Mouse (Mus musculus): ENCODE data around the gene Zfp260.
A peak's percentile ranks its signal among the peaks of the same experiment; 100 is the strongest.
"Not testable (repeated sequence)": the region's sequence is repeated elsewhere in the genome, so short reads cannot be mapped to it uniquely, and the experiment has no call there.

The Zfp260 gene

DNA sequence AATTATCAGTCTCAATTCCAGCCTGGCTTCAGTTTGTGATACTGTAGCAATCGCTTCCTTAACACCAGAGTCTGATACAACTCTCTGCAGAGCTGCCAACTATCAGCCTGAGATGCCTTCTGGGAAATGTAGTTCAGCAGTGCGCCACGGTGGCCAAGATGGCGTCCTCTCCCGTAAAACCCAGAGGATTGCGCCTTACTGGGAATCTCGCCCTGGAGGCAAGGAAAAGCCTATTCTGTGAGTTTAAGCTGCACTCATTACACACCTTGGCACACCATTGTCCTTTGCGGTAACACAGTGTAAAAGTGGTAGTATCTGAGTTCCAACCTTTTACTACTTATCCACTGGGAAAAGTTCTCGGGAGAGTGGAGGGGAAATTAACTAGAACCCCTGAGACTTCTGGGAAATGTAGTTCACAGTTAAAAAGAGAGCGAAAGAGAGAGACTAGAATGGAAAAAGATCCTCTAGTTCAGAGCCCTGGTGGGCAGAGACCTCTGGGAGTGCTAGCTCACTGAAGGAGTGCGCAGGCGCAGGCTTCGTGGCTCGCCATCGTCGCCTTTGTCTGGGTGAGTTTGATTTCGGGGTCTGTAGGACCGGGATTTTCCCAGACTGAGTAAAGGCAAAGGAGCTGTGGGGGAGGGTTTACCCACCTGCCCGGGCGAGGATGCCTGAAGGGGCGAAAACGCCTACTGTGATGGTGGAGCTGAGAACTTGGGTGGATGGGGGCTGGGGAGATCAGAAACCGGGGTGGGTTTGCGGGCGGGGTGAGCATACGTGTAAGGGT lies at the start of gene Zfp260:
Gene Zfp260 (plus strand): TSS at position 132 of the 784 bp plus-strand sequence.
- peak; percentile 83 for DNase-seq (ENCODE audit: low spot score)

DNA sequence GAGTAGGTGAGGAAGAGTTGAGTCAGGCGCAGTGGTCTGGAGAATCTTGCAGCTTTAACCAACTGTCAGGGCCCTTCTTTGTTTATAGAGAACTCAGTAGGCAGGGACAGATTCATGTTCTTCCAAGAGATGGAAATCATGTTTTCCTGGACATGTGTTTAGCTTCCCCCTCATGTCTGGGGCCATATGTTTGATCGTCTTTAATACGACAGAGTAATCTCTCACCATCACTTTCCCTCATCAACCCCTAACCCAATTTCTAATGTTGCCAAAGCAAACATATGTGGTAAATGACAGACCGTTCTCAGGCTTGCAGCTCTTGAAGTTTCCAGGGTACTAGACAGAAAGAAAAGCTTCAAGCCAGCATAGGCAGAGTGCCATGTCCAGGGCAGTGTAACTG lies 46.5 kb upstream of the Zfp260 start:
- DNase-seq (ENCODE audit: low spot score): no peak

DNA sequence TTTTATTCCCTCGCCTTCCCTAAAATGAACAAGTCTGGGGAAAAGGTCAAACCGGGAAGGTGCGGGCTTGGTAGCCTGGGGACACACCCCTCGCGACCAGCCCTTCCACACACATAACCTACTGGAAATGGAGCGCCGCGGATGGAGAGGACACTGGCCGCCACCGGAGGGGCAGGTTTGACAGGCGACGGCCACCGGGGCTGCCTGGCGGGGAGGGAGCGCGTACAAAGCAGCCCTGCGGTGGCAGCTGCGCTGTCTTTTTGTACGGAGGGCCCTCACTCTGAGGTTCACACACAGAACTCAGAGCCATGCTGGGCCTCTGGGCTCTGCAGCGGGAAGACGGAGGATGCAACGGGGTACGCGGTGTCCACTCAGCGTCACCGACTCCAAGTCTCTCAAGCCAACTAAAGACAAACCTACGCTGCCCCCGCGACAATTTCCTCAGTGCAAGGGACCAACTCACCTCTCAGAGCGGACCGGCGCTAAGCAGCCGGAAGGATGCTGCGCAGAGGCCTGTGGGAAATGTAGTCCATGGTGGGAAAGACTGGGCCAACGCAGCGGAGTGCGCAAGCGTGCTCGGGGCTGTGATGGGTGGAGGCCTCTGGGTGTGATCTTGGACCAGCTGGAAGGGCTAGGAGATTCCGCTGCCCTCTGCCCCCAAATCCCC lies 43.6 kb upstream of the Zfp260 start, which contains the start of gene Zfp14:
Gene Zfp14 (minus strand): TSS at position 499 of the 667 bp plus-strand sequence.
- peak; percentile 76 for DNase-seq (ENCODE audit: low spot score)

DNA sequence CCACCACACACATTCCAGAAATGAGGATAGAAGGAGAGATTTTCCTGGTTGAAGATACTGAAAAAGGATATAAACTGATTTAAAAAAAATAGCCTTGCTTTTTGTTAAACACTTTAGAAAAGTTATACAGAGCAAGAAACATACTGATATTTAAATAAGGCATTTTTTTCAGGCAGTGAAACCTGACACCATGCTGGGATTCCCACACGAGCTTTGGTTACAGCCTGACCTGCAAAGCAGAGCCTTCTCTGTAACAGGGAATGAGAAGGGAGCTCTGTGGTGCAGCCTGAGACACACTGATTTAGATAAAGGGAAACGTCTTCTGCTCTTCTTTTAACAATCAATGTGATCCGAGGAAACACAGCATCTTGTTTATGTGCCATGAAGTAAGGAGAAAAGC lies 41.0 kb upstream of the Zfp260 start:
- DNase-seq (ENCODE audit: low spot score): no peak

DNA sequence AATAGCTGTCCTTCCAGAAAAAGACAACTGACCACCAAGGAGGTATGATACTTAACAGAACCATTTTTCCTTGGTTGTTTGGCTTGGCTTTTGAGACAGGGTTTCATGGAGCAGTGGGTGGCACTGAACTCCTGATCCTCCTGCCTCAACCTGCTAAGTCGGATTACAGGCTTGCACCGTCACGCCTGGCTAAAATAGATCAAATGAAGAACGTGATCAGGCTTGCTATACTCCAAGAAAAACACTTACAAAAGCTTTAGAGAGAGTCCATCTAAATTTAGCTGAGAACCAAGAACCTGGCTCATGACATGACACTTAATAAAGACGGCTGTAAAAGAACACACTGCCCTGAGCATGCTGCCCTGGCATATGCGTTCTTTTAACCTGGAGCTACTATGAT lies 34.2 kb upstream of the Zfp260 start:
- DNase-seq (ENCODE audit: low spot score): no peak

DNA sequence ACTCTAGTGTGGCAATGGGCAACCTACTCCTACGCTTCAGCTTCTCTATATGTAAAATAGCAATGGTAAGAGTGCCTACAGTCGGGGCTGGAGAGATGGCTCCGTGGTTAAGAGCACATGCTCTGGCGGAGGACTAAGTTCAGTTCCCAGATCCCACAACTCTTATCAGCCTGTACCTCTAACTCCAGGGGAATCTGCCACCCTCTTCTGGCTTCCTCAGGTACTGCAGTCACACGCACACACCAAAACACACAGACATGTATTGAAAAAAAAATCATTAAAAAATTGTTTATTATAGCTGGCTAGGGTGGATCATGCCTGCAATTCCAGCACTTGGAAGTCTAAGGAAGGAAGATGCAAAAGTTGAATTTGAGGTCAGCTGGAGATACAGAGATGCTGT lies 32.1 kb upstream of the Zfp260 start:
- no peak for DNase-seq (ENCODE audit: low spot score)

DNA sequence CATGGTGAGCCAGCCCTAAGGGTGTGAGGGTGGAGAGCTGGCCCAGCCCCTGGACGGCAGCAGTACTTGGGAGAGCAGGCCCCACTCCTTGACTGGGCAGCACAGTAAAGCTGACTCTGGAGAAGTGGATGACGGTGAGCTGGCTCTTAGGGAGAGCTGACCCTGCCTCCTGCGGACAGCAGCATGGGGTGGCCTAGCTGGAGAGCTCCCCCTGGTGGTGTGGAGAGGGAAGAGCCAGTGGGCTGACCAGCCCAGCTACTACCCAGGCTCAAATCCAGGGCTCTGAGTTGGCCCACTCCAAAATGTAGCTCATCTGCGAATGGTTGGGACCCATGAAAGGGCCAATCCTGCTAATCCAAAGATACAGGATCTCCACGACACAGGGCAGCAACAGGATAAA lies 30.0 kb upstream of the Zfp260 start:
- DNase-seq (ENCODE audit: low spot score): no peak

DNA sequence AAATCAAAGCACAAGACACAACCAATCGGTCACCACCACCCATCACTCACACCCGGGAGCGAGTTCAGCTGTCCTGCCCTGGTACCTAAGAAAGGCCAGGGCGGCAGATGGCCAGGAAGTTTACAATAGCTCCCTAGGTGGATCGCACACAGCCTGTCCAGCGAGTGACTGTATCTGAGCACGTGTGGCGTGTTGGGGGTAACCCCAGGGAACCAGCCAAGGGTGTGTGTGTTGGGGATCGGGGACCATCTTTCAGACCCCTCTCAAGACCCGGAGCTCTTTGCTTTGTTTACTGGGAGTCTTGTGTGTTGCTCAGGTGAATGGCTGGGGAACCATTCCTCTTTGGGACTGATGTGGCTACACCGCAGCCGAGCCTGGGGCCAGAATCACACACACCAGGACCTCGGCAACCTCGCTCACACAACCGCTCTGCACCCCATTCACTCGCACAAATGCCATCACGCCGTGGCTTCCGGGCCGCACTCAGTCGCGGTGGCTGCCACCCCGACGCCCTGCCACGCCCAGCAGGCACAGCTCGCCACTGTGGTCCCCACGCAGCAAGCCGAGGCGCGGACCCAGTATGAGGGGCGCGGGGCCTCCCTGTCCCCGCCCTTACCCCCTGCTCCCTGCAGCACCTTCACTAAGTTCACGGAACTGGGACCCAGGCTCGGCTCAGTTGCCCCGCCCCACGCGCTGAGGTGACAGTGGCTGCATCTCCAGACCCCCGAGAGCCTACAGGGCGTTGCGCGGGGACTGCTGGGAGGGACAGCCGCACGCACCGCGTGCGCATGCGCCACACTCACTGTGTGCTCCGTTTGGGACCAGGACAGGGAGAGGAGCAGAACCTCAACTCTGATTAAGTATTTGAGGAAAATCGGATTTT lies 22.2 kb upstream of the Zfp260 start, which contains the start of gene Zfp82:
Gene Zfp82 (minus strand): TSS at position 755 of the 883 bp plus-strand sequence.
- DNase-seq (ENCODE audit: low spot score): peak; percentile 72

DNA sequence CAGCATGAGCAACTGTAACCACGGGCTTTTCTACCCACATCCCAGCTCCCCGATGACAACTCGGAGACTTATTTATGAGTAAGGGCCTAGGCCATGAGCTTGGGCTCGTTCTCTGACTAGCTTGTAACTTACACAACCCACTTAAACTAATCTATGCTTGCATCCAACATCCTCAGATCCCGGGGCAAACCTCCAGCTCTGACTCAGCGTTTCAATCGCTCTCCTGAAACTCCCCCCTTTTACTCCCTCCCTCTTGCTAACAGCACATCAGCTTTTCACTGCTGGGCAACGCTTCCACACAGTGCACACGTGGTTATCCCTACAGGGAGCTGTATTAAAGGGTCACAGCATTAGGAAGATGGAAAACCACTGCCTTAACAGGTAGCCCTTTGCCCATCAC lies 8.1 kb upstream of the Zfp260 start:
- no peak for DNase-seq (ENCODE audit: low spot score)

DNA sequence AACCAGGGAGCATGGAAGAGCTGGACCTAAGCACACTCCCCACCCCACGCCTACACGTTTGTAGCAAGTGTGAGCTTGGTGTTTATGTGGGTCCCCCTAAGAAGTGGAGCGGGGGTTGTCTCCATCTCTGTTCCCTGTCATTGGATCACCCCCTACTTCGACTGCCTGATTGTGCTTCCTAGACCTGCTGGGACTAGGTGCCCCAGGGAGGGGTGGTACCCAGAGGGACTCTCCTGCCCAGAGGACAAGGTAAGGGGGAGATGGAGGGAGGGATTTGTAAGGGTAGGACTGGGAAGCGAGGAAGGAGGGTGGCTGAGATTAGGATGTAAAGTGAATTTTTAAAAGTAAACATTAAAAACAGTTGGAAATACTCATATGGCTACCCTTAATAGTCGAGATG lies 5.2 kb upstream of the Zfp260 start:
- DNase-seq (ENCODE audit: low spot score): no peak

DNA sequence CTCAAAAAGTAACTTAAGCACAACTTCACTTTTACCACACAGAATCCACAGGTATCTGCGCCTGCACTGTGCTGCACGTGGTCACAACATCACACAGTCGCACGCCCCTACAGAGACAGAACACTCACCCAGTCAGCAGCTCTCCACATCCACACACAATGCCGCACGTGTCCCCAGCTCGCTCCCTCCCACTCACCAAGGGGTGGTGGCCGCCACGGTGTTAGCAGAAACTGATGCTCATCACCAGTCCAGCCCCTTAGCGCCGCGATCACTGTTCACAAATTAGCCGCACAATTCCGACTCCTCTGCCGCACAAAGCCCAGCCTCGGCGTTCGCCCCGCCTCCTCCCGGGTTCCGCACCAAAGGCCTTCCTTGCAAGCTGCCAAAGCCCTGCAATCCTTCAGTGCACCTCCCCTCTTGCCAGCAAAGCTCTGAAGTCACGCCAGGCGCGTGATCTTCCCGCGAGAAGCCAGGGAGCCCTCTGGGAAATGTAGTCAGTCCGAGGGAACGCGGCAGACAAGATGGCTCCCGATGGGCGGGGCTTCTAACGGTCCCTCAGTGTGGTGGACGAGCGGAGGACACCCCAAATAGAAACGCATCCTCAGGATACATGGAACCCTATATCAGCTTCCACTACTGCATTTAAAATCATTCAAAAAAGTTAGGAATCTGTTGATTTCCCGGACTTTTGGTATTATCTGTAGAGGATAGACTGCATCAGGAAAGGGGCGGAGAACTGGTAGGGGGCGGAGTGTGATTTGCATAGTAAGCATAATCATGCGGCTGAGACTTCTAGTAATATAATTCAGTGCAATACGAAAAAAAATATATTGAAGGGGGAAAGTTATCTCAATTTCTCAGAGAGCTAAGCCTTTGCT lies 4.2 kb upstream of the Zfp260 start, which contains the start of the genes Gm26920 and Zfp566:
Gene Gm26920 (minus strand): TSS at position 319 of the 878 bp plus-strand sequence.
Gene Zfp566 (minus strand): TSS at position 436 of the 878 bp plus-strand sequence.
- DNase-seq (ENCODE audit: low spot score): peak; percentile 96

DNA sequence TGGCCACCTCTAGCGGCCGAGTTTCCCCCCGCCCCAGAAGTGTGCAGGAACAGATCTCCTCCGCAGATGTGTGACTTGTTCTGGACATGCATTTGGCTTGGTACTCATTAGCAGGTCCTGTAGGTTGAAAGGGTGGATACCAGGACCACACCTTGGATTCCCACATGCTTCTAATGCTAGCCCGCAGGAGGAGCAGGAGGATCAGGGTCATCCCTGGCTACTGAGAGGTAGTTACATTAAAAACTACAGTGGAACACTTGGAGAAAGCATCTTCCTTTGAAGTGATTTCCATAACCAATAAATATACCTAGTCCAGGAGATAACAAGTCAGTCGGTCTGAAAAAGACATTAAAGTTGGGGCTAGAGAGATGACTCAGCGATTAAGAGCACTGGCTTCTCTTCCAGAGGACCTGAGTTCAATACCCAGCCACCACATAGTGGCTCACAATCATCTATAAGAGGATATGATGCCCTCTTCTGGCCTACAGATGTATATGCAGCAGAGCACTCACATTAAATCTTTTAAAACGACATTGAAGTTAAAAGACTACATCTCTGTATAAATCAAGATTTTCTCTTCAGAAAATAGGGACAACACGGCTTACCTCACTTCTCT lies 3.5 kb upstream of the Zfp260 start:
- DNase-seq (ENCODE audit: low spot score): no peak

DNA sequence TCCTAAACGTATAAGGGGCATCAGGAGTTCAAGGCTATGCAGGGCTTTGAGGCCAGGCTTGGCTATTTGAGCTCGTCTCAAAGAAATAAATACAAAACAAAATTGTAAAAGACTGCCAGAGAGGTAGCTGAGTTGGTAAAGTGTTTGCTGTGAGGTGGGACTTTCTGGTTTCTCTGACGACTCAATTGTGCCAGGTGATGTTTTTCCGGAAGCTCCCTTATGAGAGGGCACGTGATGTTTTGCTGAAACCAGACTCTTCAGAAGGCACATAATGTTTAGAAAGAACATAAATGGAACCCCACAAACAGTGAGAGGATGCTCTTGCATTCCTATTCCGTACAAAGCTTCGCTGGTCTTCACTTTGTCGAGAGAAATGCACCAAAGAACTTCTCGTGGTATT lies 1.9 kb upstream of the Zfp260 start:
- DNase-seq (ENCODE audit: low spot score): no peak

DNA sequence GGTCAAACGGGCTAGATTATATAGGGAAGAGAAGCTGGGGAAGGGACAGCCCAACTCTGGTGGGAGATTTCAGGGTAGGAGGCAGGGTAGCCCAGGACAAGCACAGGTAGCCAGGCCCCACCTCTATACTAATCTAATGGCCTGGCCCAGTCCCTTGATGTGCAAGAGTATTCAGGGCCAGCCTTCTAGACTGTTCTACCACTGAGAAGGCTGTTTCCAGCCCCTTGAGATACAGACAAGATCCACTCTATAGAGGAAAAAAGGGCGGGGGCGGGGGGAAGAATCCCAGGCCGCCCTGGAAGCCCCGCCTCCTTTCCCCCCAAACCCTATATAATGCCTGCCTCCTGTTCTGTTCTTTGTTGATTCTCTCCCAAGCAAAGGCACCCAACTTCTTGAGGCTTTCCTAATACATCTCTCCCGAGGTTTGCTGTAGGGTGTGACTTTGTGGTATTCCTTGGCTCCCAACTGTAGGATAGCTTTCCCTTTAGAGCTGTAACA lies 610 bp upstream of the Zfp260 start:
- no peak for DNase-seq (ENCODE audit: low spot score)

DNA sequence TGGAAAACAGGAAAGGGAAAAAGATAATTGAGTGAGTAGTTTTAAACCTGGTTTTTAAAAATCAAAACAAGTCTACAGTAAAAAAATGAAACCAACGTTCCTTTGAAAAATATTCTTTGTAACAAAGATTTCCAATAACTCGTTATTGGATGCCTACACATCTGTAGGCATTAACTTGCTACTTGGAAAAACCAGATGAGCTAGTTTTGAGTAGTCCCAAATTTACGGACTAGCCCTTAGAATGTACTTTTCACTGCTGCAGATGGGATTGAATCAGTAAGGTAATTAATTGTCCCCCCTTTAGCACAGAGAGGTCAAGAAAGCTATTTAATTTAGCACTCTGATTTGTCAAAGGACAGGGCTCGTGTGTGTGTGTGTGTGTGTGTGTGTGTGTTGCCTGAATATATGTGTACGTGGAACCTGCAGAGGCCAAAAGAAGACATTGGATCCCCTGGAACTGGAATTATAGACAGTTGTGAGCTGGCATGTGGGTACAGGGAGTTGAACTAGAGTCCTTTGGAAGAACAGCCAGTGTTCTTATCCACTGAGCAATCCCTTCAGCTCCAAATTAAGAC lies 1.1 kb downstream of the Zfp260 start:
- no peak for DNase-seq (ENCODE audit: low spot score)

DNA sequence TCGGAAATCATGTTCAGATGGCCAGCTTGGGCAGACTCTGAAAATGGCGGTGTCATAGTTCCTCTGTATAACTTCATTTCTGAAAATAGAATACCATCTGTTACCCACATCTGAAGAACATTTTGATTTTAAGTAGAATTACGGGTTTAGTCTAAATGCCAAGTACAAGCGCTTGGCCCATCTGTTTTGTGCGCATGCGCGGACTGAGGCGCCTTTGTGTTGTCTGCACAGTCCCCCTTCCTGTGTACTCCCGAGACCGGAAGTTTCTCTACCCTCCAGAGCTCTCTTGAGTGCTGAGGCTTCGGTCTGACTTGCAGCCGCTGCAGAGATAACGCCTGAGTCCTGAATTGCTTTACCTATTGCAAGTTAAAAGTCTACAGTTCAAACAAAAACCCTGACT lies 4.7 kb downstream of the Zfp260 start:
- no peak for DNase-seq (ENCODE audit: low spot score)

DNA sequence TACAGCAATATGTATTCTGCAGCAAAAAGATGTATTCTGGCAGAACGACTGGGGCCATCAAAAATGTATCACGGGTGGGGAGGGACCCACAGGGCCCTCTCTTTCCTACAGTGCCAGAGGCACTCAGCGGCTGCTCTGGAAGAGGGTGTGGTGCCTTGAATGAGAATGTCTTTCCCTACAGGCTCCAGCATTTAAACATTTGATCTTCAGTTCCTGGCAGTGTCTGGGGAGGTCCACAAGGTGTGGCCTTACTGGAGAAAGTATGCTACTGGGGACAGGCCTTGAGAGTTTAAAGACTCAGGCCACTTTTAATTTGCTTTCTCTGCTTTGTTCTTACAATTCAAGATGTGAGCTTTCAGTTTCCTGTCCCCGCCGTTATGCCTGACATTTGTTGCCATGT lies 21.5 kb downstream of the Zfp260 start:
- DNase-seq (ENCODE audit: low spot score): no peak

DNA sequence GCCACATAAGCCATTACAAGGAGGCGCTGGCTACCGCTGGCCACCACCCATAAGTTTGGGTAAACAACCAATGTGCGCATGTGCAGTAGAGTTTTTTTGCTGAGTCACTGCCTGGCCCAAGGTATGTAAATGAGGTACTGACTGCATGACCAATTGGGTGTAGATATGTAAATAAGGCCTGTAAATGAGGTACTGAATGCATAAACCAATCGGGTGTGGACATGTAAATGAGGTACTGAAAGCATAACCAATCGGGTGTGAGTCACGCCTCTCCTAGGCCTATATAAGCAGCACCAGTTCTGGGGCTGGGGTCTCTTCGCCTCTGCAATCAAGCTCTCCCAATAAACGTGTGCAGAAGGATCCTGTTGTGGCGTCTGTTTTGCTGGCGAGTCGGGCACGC lies 23.4 kb downstream of the Zfp260 start:
- not testable (repeated sequence) for DNase-seq (ENCODE audit: low spot score)

DNA sequence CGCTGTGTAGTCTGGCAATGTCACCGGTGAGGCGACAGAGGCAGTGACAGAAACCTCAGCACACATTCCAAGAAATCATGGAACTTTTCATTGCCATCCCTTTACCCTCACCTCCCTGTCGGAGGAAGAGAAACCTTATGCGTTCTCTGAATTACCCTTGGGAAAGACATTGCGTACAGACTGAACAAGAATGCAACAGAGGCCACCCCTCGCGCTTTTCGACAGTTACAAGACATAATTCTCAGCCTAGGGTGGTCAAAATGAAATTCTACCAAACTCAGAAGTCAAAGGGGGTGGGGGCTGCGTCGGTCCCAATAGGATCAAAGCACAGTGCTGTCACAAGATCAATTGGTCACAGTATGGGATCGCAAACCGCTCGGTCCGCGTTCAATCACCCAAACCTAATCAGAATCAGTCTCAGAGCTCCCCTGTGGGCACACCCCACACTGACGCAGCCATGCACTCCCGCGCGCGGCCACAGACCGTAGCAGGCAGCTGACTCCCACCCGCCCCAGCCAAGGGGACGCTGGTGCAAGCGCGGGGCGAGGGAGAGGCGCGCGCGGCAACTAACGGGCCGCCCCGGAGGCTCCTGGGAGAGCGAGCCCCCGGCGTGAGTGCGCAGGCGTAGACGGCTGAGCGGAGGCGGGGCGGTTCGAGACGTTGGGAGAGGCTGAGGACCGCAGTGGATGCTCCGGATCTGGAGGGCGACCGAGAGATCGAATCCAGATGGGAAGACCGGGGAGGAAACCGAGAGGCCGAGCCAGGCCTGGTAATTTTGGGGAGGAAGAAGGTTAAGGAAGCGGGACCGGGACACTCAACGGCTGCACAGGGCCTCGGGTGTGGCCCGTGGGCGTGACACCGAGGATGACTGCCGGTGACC lies 27.0 kb downstream of the Zfp260 start, which contains the start of gene Zfp382:
Gene Zfp382 (plus strand): TSS at position 635 of the 880 bp plus-strand sequence.
- DNase-seq (ENCODE audit: low spot score): peak; percentile 81

All from ovary, adult 18-20 months (tissue).